Mouse (Mus musculus): ENCODE measurements around the gene Gm20532.

Gm20532 gene

DNA sequence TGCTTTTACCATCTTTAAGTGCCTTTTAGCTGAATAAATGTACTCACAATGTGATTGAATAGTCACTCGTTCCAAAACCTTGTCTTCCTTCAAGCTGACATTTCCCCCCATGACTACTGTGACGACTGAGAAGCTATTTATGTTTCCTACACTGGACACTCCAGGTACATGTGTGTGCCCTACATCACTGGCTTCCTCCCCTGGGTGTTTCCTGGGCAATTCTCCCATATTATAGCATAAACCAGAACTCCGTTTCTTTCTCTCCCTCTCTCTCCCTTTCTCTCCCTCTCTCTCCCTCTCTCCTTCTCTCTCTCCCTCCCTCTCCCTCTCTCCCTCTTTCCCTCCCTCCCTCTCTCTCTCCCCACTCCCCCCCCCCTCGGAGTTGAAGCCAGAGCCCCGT, 12.6 kb upstream of the Gm20532 start:
- DNase-seq (ENCODE audit: low spot score): no peak

DNA sequence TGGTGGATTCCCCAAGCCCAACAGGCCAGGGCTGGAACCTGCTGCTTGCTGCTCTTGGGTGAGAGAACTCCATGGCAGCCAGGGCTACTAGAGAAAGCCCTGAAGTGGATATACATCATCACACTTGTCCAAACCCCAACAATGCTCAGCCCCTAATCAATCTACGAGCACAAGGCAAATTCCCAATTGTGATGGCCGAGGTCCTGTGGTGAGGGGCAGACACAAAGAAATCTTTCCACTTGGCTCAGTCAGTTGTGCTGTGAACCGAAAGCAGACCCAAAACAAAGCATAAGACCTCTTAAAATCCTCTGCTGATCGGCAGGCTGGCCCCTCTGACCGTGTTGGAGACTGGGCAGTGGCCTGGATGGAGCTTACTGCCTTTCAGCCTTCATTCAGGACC, 11.6 kb upstream of the Gm20532 start:
- DNase-seq (ENCODE audit: low spot score): no peak

DNA sequence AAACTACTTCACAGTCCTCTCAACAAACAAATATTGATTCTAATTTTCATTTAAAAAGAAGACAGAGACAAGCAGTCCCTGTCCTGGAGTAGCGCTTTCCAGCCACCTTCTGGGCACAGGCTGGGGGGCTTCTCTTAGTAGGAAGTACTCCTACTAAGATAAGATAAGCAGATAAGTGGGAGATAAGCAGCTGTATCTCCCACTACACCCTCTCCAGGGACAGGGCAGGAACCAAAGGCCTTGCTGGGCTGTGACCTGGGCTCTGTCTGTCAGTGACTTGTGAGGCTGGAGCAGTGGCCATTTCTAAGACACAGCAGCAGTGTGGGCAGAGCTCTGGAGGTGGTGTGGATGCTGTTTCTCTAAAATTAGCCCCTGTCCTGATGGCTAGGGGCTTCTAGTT, 11.1 kb upstream of the Gm20532 start:
- no peak for DNase-seq (ENCODE audit: low spot score)

DNA sequence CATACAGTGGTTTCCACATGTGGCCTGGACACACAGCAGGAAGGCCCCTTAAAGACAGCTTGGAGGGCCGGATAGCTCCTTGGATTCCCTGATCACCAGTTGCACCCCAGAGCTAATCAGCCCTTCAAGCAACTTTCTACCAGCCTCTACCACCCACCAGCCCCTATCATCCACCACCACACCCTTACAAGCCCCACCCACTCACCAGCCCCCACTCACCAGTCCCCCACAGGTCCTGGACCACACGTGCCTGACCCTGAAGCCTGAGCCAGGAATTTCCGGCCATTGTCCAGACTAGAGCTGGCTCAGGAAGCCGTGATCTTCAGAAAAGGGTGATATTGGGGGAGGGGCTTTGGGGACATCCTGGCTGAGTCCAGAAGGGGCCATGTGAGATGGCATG, 10.6 kb upstream of the Gm20532 start:
- DNase-seq (ENCODE audit: low spot score): no peak

DNA sequence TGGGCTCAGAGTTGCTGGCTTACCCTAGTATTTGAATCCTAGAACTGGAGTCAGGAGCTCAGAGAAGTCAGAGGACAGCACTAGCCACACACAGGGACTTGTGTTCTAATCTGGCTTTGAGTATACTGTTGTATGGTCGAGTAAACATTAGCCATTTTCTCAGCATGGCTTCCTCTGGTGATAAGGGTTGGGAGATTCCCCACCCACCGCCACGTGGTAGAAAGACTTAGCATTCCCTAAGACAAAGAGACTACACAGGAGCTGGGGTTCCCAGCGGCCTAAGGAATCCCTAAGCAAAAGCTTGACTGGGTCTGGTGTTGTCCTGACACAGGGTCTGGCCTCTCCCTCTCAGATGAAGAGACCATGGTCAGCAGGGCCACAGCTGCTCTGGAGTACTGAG, 10.0 kb upstream of the Gm20532 start:
- DNase-seq (ENCODE audit: low spot score): no peak

DNA sequence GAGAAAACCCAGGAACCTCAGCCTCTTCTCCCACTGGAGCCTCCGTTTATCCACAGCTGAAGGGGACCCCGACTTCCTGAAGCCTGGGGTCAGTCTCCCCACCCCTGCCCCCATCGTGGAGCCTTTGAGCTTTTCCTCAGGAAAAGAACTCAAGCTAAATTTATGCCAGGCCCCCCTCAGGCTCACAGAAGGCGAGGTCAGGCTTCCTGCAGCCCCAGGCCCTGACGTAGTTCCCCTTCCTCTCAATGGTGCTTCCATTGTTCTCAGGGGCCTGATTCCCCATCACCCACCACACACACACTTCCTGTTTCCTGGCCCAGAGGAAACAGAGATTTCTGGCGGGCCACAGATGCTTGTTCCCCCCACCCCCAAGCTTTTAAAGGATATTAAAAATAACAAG, 8.1 kb upstream of the Gm20532 start:
- DNase-seq (ENCODE audit: low spot score): no peak

DNA sequence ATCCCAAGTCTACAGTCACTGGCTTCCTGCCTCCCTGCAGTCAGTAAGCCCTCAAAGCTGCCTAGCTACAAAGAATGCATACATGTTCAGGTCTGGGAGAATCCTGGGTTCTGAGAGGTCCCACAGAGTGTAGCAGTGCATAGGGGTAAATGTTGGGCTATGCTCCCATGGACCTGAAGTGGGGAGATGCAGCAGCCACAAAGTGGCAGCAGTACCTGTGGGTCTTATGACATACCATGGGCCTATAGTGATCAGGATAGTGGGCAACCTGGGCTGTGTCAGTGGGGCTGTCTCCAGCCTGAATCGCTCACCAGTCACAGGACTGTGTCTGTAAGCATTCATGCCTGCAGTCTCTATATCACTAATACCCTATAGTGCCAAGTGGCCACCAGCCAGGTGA, 6.7 kb upstream of the Gm20532 start, which contains the start of gene Egfl7:
Gene Egfl7 (plus strand): TSS at position 301 of the 400 bp plus-strand sequence.
- no peak for DNase-seq (ENCODE audit: low spot score)

DNA sequence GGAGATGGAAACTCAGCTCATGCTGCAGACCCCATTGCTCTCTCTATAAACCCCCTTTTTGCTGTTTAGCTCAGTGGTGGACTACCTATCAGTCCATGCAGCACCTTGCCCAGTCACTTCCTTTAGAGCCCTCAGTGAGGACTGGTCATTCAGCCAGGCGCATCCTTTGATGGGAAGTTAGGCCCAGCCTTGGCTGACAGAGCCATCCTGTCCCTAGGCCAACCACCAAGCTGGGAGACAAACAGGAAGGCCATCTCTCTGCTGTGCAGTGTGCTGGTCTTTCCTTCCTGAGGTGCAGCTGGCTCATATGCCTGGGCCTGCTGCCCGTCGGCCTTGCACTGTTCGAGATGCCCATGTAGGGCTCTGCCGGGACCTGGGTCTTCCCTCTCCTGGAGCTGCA, 5.7 kb upstream of the Gm20532 start:
- DNase-seq (ENCODE audit: low spot score): no peak

DNA sequence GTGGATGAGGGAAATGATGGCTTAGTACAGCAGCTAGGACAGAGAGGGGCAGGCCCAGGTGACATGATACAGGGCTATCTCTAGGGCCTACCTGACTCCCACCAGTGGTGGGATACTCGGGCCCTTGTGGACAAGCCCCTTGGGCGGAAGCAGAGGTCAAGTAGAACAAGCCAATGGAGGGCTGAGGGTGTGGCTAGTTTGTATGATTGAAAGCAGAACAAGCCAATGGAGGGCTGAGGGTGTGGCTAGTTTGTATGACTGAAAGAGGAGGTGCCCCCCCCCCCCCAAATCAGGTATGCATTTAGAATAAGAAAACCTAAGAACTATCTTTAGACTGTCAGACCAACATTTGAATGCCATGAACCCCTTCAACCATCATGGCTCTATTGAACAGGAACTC, 4.2 kb upstream of the Gm20532 start:
- DNase-seq (ENCODE audit: low spot score): no peak

DNA sequence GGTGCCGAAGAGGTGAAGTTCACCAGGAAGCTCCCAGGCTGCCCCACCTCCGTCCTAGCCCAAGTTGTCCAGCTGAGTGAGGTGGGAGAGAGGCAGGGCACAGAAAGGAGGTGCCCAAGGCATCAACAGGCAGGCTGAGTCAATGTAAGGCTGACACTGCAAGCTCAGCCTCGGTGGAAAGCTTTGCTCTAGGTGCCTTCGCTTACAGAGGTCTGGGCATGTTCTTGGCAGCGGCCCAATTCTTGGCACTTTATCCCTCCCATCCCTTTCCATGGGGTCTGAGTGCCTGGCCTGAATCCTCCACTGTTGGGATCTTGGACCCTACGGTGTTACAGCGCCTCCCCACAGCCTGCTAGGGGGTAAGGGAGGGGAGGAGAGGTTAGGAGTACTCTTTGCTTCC, 3.7 kb upstream of the Gm20532 start:
- no peak for DNase-seq (ENCODE audit: low spot score)

DNA sequence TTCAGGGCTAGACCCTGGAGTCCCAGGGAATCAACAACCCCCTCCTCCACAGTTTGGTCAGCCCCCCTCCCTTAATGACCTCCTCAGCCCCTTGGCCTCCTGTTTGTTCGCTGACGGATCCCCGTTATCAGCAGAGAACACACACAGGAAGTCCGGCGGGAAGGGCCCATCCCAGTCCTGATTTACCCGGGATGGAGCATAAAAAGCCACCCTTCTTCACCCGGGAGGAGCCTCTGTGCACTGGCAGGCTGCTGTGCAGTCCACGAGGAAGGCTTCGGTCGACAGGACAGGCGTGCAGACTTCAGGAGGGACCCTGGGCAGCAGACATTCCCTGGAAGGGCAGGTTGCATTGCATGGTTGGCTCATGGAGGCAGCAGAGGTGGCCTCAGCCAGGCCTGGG, 2.8 kb upstream of the Gm20532 start:
- no peak for DNase-seq (ENCODE audit: low spot score)

DNA sequence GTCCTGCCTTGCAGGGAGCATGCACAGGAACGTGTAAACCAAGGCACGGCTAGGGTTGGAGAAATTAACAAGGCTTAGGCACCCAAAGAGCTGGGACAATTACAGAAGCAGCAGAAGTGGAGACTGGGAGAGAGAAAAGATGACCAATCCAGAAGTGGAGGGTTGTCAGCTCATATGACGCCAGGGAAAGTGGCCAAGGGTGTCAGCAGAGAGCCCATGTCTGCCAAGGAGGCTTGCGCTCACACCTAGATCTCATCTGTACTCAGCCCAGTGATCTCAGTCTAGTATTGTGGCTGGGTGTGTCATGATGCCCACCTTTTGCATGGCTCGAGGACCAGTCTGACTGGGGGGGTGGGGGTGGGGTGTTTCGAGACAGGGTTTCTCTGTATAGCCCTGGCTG, 726 bp upstream of the Gm20532 start:
- no peak for DNase-seq (ENCODE audit: low spot score)

DNA sequence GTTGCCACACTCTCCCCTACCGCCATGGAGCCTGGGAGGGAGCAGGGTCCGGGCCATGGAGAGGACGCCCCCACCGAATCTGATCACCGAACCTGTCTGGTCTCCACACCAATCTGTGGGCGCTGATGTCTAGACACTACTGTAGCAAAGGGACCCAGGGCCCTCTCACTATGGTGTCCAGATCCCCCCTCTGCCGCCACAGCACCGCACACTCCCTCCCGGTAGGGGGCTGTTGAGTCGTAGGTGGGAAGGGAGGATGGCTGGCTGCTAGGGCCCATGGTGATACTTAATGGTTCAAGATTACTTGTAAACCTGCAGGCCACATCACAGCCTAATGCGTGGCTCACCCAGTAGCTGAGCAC, 586 bp downstream of the Gm20532 start:
- no peak for DNase-seq (ENCODE audit: low spot score)

DNA sequence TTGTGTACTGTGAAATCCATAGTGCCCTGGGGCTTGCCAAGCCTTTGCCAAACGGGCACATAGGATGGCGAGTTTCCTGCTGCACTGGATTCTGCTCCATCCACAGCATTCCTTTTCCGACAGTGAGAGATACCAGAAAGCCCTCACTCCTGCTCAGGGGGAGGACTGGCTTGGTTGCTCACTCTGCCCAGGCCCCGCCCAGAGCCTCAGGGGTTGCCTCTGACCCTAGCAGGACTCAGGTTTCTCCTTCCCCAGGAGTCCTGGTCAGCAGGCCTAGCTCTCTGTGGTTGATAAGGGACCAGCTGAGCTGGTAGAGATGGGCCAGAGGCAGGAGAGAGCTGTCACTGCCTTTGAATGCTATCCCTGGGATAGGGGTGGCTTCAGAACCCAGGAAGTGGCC, 2.1 kb downstream of the Gm20532 start:
- no peak for DNase-seq (ENCODE audit: low spot score)

DNA sequence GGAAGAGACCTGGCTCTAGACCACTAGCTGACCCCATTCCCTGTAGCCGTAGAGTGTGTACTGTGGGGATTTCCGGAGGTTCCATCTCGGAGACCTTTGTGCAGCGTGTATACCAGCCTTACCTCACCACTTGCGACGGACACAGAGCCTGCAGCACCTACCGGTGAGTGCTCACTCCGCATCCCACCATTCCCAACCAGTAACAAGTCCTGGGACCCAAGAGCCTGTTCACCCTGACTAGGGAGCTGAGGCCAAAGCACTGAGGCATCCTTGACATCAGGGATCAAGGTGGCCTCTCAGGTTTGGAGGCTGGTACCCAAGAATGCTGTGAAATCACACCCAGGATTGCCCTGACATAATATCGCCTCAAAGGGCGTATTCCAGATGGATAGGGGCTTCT, 2.8 kb downstream of the Gm20532 start:
- DNase-seq (ENCODE audit: low spot score): no peak

DNA sequence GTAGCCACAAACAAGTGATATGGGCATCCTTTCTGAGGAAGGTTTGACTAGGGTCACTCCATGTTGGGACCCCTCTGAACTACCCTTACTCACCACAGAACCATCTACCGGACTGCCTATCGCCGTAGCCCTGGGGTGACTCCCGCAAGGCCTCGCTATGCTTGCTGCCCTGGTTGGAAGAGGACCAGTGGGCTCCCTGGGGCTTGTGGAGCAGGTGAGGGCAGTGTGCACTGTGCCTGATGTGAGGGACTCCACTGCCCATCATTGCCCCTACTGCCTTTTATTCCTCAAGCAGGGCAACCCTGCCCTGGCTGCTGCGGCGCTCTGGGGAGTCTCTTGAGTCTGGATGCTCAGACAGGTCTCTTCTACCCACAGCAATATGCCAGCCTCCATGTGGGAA, 3.8 kb downstream of the Gm20532 start:
- DNase-seq (ENCODE audit: low spot score): no peak

DNA sequence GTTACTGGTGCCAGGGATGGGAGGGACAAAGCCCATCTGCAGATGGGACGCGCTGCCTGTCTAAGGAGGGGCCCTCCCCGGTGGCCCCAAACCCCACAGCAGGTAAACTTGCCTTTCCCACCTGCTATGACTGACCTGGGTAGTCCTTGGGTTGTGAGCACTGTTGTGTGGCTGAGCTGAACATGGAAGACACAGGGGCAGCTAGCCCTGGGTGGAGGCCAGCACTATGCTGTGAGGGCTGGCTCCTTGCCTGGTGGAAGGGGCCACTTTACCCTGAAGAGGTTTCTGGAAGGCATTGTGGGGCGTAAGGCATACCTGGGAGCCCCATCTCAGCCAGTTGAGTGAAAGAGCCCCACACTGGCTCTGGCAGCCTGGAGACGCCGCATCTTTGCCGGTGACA, 4.5 kb downstream of the Gm20532 start:
- DNase-seq (ENCODE audit: low spot score): no peak

DNA sequence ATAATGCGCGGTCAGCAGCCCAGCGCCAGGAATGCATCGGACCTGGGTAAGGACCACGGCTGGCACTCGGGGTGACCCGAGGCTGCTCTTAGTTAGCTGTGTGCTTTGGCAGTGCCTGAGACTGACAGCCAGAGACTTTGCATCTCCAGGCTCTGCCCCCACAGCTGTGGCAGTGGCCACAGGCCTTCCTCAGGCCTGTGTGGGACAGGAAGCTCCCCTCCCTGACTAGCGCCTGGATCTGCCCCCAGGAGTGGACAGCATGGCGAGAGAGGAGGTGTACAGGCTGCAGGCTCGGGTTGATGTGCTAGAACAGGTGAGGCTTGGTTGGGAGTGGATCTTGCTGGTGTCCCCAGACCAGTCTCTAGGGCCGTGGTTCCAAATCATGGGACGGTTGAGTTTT, 5.0 kb downstream of the Gm20532 start:
- no peak for DNase-seq (ENCODE audit: low spot score)

DNA sequence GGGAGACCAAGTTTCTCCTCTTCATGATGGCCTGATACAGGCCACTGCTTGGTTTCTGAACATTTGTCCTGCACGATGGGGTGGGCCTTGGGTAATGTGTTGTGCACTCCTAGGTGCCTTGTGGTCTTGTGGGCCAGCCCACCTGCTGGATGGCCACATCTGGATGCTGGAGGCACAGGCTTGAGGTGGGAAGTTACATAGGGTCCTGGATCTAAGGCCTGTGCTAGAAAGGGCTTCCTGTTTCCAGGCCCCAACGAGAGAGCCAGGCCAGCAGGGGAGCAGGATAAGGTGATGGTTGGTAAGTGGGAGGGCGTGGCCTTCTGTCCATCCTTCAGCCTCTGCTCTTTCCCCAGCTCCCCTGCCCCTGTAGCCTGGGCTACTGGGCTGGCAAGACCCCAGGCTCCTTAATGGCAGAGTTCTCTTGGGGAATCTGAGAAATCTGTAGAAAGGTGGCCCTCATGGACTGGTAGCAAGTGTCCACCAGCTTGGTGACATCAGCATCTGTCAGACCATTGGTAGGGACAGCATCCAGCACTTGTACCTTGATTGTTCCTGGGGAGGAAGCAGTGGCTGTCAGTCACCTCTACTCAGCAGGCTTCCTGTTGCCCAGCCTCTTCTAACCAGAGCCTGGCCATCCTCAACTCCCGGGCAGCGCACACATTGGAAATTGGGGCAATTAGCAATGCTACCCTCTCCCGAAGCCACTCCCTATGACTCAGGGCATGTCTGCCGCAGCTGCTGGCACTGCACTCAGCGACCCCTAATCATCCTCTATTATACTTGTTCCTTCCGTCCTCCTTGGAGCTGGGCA, 7.0 kb downstream of the Gm20532 start:
- no peak for DNase-seq (ENCODE audit: low spot score)

DNA sequence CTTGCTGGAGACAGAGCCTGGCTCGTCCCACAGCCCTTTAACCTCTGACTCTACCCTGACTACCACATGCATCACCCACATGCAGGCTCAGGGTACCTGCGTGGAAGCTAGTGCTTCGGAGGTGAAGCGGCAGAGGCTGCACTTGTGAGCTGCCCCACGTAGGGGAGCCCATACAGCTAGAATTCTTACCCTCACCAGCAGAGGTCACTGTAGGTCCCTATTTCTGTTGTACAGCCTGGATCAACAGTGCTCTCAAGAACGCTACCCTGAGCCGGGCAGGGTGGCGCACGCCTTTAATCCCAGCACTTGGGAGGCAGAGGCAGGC, 7.5 kb downstream of the Gm20532 start:
- no peak for DNase-seq (ENCODE audit: low spot score)

DNA sequence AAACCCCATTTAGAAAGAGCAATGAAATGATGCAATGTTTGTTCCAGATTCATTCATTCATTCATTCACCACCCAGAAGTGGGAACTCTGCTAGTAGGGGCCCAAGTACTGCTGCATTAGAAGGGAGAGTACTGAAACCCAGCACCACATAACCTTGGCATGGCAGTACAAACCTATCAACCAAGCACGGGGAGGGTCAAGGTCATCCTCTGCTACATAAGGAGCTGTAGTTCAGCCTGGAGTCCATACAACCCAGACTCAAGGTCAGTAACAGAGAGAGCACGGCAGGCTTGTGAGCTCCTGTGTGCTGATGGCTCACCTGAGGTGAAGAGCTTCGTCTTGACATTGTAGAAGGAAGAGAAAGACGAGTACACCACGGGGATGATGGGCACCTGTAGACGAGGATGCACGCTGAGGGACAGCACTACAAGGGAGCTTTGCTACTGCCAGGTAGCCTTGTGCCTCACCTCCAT, 8.1 kb downstream of the Gm20532 start:
- no peak for DNase-seq (ENCODE audit: low spot score)

DNA sequence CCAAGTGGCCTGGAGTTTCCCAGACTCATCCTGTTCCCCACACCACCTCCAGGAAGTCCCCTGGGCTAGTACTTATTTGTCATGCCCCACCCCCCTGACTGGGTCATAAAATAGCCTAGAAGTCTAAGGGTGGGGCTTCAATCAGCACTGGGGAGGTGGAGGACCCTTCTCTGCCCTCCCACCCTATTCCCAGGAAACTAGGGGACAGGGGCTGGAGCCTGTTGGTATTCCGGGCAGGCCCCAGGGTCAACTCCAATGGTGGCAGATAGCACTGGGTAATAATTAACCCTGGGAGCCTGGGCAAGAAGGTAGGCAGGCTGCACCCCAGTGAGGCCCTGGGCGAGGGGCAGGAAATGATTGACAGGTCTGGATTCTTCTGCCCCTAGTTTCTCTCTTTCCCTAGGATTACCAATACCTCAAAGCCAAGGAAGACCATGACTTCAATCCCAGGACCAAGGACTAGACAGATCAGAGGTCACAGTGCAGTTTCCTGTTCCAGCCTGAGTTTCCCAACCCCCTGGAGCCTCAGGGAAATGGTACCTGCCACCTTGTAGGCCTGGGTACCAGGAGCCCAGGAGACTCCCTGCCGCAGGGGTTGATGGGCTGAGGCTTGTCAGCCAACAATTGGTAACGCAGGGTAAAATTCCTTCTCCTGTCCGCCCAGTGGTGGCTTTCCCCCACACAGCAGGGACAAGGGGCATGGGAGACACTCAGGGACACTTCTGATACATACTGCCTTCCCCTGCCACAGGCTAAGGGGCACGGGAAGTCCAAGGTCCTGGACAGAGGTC, 8.7 kb downstream of the Gm20532 start:
- DNase-seq (ENCODE audit: low spot score): no peak

DNA sequence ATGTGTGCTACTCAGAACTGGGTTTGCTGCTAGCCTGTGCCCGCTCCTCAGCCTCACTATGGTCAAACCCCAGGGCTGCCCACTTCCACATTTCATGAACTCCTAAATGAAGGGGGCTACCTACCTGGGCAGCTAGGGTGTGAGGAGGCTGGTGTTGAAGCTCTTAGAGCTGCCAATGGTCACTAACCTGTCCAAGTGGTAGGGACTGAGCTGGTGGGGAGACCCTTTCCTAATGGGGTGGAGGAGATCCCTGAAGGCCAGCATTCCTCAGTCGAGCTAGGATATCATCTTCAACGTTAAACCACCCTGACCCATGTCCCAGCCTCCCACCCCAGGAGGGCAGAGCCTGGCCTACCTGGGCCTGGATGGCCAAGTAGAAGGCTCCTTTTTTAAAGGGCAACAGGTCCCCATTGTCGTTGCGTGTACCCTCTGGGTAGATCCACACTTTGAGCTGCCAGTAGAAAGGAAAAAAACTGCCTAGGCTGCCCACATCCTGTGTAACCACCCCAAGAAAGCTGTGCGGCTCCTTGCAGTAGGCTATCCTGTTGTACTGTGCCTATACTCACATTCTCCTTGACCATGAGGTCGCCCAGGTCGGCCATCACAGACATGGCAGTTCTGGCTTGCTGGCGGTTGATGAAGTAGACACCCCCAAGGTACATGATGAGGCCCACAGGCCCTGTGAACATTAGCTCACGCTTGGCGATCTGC, 9.4 kb downstream of the Gm20532 start:
- DNase-seq (ENCODE audit: low spot score): no peak

Measured in ovary, postnatal 14 days (tissue).